Mouse (Mus musculus): ENCODE results near the gene St6galnac3. TPM values are rescaled to one million over a fixed set of nuclear protein-coding genes. Genes with fewer than 3 reads are reported as not detected.

St6galnac3 gene
- polyA plus RNA-seq, 1 experiment = 13.6 TPM

DNA sequence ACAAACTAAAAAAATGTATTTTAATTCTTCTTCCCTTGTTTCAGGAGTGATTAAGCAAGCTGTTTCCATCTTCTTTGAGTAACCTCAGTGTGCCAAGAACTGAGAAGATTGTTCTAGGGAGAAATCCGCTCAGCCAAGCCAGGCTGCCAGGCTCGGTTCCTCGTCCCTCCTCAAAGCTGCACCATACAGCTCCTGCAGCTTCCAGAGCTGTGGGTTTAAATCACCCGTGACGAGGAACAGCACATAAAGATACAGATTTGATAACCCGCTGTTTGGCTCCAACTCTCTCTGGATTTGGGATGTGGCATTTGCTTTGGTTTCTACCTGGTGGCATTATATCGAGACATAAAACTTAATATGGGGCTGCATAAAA lies 303.1 kb downstream of the St6galnac3 start:
- WGBS = 87% methylated on average over 7 of the region's 7 CpGs
- Histone ChIP-seq H3K4me3 (replicated peaks; ENCODE audit: control insufficient read depth, low read depth, low read length) (no peak overlapping the region), H3K4me1 (ENCODE audit: control insufficient read depth, insufficient read depth, low read length) (no peaks in the 10 kb centered on the region)

DNA sequence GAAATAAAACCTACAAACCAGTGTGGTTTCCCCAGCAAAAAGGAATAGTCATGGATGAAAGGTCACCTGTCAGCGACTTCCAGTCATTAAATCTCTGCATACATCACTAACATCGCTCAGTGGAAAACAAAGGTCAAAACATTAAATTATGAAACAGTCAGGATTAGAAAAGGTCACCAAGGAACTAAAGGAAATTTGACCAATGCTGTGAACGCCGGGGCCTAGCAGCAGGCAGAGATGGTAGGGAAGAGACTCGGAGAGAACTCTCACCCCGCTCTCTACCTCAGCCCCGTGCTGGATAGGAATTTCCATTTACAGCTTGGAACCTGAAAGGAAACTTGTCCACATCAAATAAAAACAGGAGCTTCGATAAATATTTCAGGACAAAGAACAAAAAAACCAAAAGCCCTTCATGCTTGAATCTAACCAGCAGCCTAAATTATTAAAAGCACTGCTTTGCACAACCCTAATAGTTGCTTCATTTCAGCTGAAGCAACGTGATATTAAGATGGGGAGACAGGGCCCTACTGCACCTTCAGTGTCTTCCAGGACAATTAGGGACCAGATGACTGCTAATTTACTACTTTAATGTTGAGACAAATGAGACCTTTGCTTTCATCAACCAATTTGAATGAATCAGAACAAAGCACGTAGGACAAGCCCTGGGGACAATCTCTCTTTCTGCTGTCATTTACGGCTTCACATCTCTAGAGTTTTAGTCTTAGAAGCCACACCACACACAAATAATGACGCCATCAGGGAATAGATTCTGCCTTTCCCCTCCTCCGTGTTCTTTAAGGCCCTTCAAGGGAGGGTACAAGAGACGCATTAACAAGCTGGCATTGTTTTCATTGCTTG lies 303.7 kb downstream of the St6galnac3 start:
- H3K4me1 ChIP-seq (ENCODE audit: control insufficient read depth, insufficient read depth, low read length) = no peaks in the 10 kb centered on the region
- no peak for TF ChIP-seq CTCF (IDR thresholded peaks at IDR 0.05; ENCODE audit: control insufficient read depth, insufficient read depth, low read length)
- no peak for TF ChIP-seq POLR2A (IDR thresholded peaks at IDR 0.05; ENCODE audit: borderline replicate concordance, control insufficient read depth, low read depth, low read length)
- WGBS = 87% methylated on average over 14 of the region's 14 CpGs
- no peak overlapping the region for H3K4me3 ChIP-seq (replicated peaks; ENCODE audit: control insufficient read depth, low read depth, low read length)
- H3K27ac ChIP-seq (ENCODE audit: control insufficient read depth, insufficient read depth, low read depth, low read length, poor library complexity) = no peak overlapping the region

More for the DNA sequence above, 303.1 kb downstream of the St6galnac3 start:
- H3K27ac ChIP-seq (ENCODE audit: control insufficient read depth, insufficient read depth, low read depth, low read length, poor library complexity) = no peak overlapping the region
- TF ChIP-seq POLR2A (IDR thresholded peaks at IDR 0.05; ENCODE audit: borderline replicate concordance, control insufficient read depth, low read depth, low read length) (no peak), CTCF (IDR thresholded peaks at IDR 0.05; ENCODE audit: control insufficient read depth, insufficient read depth, low read length) (no peak)

DNA sequence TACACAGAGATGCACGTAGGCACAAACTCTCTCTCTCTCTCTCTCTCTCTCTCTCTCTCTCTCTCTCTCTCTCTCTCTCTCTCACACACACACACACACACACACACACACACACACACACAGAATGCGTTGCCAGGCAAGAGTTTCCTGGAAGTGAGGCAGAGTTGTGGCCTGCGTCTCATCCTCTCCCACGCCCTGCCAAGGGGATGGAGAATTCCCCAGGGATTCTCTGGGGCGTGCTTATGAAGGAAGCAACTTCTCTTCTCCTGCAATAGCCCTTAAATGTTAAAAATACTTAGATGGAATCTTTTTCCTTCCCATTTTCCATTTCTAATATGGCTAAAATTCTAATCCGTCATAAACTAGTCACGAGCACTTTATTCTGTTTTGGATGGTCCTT lies 305.6 kb downstream of the St6galnac3 start:
- WGBS = 79% methylated on average over 7 of the region's 7 CpGs

DNA sequence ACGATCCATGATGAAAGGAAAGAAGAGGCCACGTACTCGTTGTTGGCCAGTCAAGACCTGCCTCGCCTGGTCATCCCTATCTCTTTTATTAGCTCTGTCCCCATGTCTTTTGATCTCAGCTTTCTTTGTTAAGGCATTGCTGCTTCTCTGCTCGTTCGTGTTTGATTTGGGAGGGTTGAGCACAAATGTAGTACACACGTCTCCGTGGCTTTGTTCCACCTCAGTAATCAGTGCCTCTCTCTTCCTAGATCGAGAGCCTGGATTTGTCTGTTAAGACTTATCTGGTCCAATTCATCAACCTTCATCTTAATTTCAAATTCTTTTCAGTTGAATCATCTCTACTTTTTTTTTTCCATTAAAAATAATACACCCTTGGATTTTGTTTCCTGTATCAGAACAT lies 308.0 kb downstream of the St6galnac3 start:
- TF ChIP-seq POLR2A (IDR thresholded peaks at IDR 0.05; ENCODE audit: borderline replicate concordance, control insufficient read depth, low read depth, low read length) (no peak), CTCF (IDR thresholded peaks at IDR 0.05; ENCODE audit: control insufficient read depth, insufficient read depth, low read length) (no peak)
- Histone ChIP-seq H3K4me3 (replicated peaks; ENCODE audit: control insufficient read depth, low read depth, low read length) (no peak overlapping the region), H3K27ac (ENCODE audit: control insufficient read depth, insufficient read depth, low read depth, low read length, poor library complexity) (no peak overlapping the region), H3K4me1 (ENCODE audit: control insufficient read depth, insufficient read depth, low read length) (no peaks in the 10 kb centered on the region)
- WGBS = 85% methylated on average over 9 of the region's 9 CpGs

More for the DNA sequence above, 305.6 kb downstream of the St6galnac3 start:
- Histone ChIP-seq H3K27ac (ENCODE audit: control insufficient read depth, insufficient read depth, low read depth, low read length, poor library complexity) (no peak overlapping the region), H3K4me3 (replicated peaks; ENCODE audit: control insufficient read depth, low read depth, low read length) (no peak overlapping the region), H3K4me1 (ENCODE audit: control insufficient read depth, insufficient read depth, low read length) (no peaks in the 10 kb centered on the region)
- TF ChIP-seq CTCF (IDR thresholded peaks at IDR 0.05; ENCODE audit: control insufficient read depth, insufficient read depth, low read length) (no peak), POLR2A (IDR thresholded peaks at IDR 0.05; ENCODE audit: borderline replicate concordance, control insufficient read depth, low read depth, low read length) (no peak)

DNA sequence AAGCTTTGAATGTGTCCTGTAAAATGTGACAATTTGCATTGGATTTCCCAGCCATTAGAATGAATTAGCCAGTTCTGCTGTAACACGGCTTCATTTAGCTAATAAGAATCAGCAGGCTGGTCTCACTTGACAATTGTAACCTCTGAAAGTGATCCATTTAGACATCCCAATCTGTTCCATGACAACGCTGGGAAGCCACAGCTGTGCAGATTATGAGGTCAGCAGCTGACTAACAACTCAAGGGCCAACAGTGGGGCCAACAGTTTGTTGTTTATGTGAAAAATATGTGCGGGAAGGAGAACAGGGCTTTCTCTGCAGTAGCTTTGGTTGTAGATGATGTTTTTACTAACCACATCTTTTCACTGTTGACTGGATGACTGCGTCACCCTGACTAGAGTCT lies 308.6 kb downstream of the St6galnac3 start:
- H3K4me3 ChIP-seq (replicated peaks; ENCODE audit: control insufficient read depth, low read depth, low read length) = no peak overlapping the region
- 85% methylated on average over 4 of the region's 4 CpGs for WGBS
- no peak for TF ChIP-seq CTCF (IDR thresholded peaks at IDR 0.05; ENCODE audit: control insufficient read depth, insufficient read depth, low read length)
- no peak for TF ChIP-seq POLR2A (IDR thresholded peaks at IDR 0.05; ENCODE audit: borderline replicate concordance, control insufficient read depth, low read depth, low read length)
- H3K27ac ChIP-seq (ENCODE audit: control insufficient read depth, insufficient read depth, low read depth, low read length, poor library complexity) = no peak overlapping the region
- no peaks in the 10 kb centered on the region for H3K4me1 ChIP-seq (ENCODE audit: control insufficient read depth, insufficient read depth, low read length)

DNA sequence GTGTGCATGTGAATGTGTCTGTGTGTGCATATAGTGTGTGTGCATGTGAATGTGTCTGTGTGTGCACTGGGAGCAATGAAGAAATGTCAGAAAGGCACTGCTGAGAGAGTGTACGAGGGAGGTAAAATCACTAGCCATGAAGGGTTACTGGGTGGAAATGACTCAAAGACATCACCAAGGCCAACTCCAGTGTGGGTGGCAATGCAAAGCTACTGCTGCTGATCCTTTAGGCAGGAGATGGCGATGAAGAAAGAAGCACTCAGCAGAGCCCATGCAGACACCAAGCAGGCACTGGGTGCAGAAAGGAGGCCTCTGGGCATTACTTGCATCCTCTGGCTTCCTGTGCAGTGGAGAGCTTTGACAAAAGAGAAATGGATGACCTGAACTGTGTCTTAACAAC lies 310.8 kb downstream of the St6galnac3 start:
- TF ChIP-seq CTCF (IDR thresholded peaks at IDR 0.05; ENCODE audit: control insufficient read depth, insufficient read depth, low read length) = no peak
- TF ChIP-seq POLR2A (IDR thresholded peaks at IDR 0.05; ENCODE audit: borderline replicate concordance, control insufficient read depth, low read depth, low read length) = no peak
- H3K27ac ChIP-seq (ENCODE audit: control insufficient read depth, insufficient read depth, low read depth, low read length, poor library complexity) = no peak overlapping the region; the same call in 1 of the 2 replicates
- H3K4me1 ChIP-seq (ENCODE audit: control insufficient read depth, insufficient read depth, low read length) = no peaks in the 10 kb centered on the region
- WGBS = 78% methylated on average over 2 of the region's 2 CpGs
- no peak overlapping the region for H3K4me3 ChIP-seq (replicated peaks; ENCODE audit: control insufficient read depth, low read depth, low read length)

DNA sequence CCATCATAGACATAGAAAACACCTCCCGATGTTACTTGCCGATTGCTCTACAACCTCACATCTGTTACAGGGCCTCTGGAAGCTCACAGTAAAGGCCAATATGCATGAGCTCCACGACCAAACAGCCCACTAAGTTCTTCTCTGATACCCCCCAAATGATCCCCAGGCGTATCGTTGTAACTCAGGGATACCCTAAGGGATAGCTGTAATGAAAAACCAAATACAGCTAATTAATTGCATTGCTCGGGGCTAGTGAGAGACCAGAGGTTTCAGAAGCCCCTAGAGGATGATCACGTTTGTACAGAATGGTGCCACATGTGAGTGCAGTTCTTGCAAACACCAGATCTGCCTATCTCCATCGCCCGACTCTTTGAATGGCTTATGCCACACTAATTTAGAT lies 315.7 kb downstream of the St6galnac3 start:
- H3K4me3 ChIP-seq (replicated peaks; ENCODE audit: control insufficient read depth, low read depth, low read length) = no peak overlapping the region
- no peaks in the 10 kb centered on the region; the same call in 1 of the 2 replicates for H3K4me1 ChIP-seq (ENCODE audit: control insufficient read depth, insufficient read depth, low read length)
- no peak overlapping the region for H3K27ac ChIP-seq (ENCODE audit: control insufficient read depth, insufficient read depth, low read depth, low read length, poor library complexity)
- WGBS = 85% methylated on average over 9 of the region's 9 CpGs
- TF ChIP-seq CTCF (IDR thresholded peaks at IDR 0.05; ENCODE audit: control insufficient read depth, insufficient read depth, low read length) (no peak), POLR2A (IDR thresholded peaks at IDR 0.05; ENCODE audit: borderline replicate concordance, control insufficient read depth, low read depth, low read length) (no peak)

DNA sequence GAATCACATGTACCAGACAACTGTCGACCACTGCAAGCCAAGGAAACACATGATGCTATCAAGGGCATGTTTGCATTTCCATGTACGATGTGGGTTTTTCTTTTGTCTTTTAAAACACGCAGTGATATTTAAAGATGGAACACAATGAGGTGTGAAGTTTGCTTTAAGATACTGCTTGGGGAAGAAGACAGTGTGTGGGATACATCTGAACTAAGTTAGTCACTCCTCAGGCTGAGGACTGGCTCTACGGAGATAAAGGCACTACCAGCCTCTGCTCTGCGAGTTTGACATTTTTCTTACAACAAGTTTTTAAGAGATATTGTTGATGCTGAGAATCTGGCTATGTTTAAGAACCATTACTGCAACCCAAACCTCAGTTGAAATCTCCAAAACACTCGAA lies 316.6 kb downstream of the St6galnac3 start:
- 87% methylated on average over 6 of the region's 6 CpGs for WGBS
- H3K27ac ChIP-seq (ENCODE audit: control insufficient read depth, insufficient read depth, low read depth, low read length, poor library complexity) = no peak overlapping the region
- H3K4me3 ChIP-seq (replicated peaks; ENCODE audit: control insufficient read depth, low read depth, low read length) = no peak overlapping the region
- H3K4me1 ChIP-seq (ENCODE audit: control insufficient read depth, insufficient read depth, low read length) = no peaks in the 10 kb centered on the region; the same call in 1 of the 2 replicates
- TF ChIP-seq POLR2A (IDR thresholded peaks at IDR 0.05; ENCODE audit: borderline replicate concordance, control insufficient read depth, low read depth, low read length) = no peak
- TF ChIP-seq CTCF (IDR thresholded peaks at IDR 0.05; ENCODE audit: control insufficient read depth, insufficient read depth, low read length) = no peak

Data from bone marrow, adult 2 months (tissue).